Mouse (Mus musculus): ENCODE data around the gene Epb41l4b. TPM values are rescaled to one million over a fixed set of nuclear protein-coding genes. Genes with fewer than 3 reads are reported as not detected.

The Epb41l4b gene
- polyA plus RNA-seq, 1 experiment from 2014 or later: 10.3 TPM

- Histone ChIP-seq H3K4me3 (ENCODE audit: low read depth, low read length) (no peak overlapping the region), H3K27me3 (replicated peaks; ENCODE audit: insufficient read depth, low read length) (no peaks in the 10 kb centered on the region), H3K9me3 (ENCODE audit: low read length) (no peaks in the 10 kb centered on the region), H3K4me2 (replicated peaks; ENCODE audit: low read depth, low read length) (no peak overlapping the region), H3K36me3 (ENCODE audit: insufficient read depth, low read length) (no peaks in the 10 kb centered on the region), H3K27ac (ENCODE audit: low read length) (no peak overlapping the region), H3K9ac (replicated peaks; ENCODE audit: low read depth) (no peak overlapping the region), H3K4me1 (ENCODE audit: insufficient read depth, low read depth, low read length) (no peaks in the 10 kb centered on the region)
- 66% methylated on average over 5 of the region's 5 CpGs for WGBS
- TF ChIP-seq CTCF (IDR thresholded peaks at IDR 0.05): no peak
- no peak for TF ChIP-seq EP300 (IDR thresholded peaks at IDR 0.05)
- DNase-seq (ENCODE audit: low spot score) (no peak), ATAC-seq (no peak)
Observed at GRCm38 (mm10) chr4:57049281-57049921, 93.8 kb downstream of the Epb41l4b start.

GRCm38 (mm10) chr4:57048566-57048965, 94.7 kb downstream of the Epb41l4b start:
- Histone ChIP-seq H3K4me3 (ENCODE audit: low read depth, low read length) (no peak overlapping the region), H3K4me1 (ENCODE audit: insufficient read depth, low read depth, low read length) (no peaks in the 10 kb centered on the region), H3K4me2 (replicated peaks; ENCODE audit: low read depth, low read length) (no peak overlapping the region), H3K9me3 (ENCODE audit: low read length) (no peaks in the 10 kb centered on the region), H3K27ac (ENCODE audit: low read length) (no peak overlapping the region), H3K9ac (replicated peaks; ENCODE audit: low read depth) (no peak overlapping the region), H3K27me3 (replicated peaks; ENCODE audit: insufficient read depth, low read length) (no peaks in the 10 kb centered on the region), H3K36me3 (ENCODE audit: insufficient read depth, low read length) (no peaks in the 10 kb centered on the region)
- ATAC-seq: no peak
- no peak for TF ChIP-seq CTCF (IDR thresholded peaks at IDR 0.05)
- no peak for TF ChIP-seq EP300 (IDR thresholded peaks at IDR 0.05)
- DNase-seq (ENCODE audit: low spot score): no peak
- 52% methylated on average over 6 of the region's 6 CpGs for WGBS

DNA sequence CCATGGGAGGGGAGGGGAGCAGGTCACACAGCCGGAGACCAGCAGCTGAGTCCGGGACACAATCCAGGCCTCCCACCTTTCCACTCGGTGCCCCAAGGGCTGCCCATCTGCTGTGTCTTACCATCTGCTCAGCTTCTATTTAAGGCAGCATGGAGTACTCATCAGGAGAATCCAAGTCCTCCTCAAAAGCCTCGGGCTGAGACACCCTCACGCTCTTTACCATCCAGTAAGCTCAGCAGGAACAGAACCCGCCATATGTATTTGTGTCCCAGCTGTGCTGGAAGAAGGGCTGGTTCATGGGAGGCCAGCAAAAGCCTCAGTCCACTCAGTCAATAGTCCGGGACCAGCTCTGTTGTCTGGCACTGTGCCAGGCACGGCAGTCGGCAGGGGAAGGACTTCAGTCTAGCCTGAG, 97.1 kb downstream of the Epb41l4b start:
- Histone ChIP-seq H3K4me1 (ENCODE audit: insufficient read depth, low read depth, low read length) (no peaks in the 10 kb centered on the region), H3K9ac (replicated peaks; ENCODE audit: low read depth) (no peak overlapping the region), H3K27me3 (replicated peaks; ENCODE audit: insufficient read depth, low read length) (no peaks in the 10 kb centered on the region), H3K27ac (ENCODE audit: low read length) (no peak overlapping the region), H3K36me3 (ENCODE audit: insufficient read depth, low read length) (no peaks in the 10 kb centered on the region), H3K4me3 (ENCODE audit: low read depth, low read length) (no peak overlapping the region), H3K4me2 (replicated peaks; ENCODE audit: low read depth, low read length) (no peak overlapping the region), H3K9me3 (ENCODE audit: low read length) (no peaks in the 10 kb centered on the region)
- 60% methylated on average over 9 of the region's 9 CpGs for WGBS
- DNase-seq (ENCODE audit: low spot score) (no peak), ATAC-seq (no peak)
- TF ChIP-seq CTCF (IDR thresholded peaks at IDR 0.05) (no peak), EP300 (IDR thresholded peaks at IDR 0.05) (no peak)

- H3K36me3 ChIP-seq (ENCODE audit: insufficient read depth, low read length): no peaks in the 10 kb centered on the region
- no peak overlapping the region for H3K4me3 ChIP-seq (ENCODE audit: low read depth, low read length)
- H3K9ac ChIP-seq (replicated peaks; ENCODE audit: low read depth): no peak overlapping the region
- H3K27ac ChIP-seq (ENCODE audit: low read length): no peak overlapping the region
- no peaks in the 10 kb centered on the region for H3K4me1 ChIP-seq (ENCODE audit: insufficient read depth, low read depth, low read length)
- H3K27me3 ChIP-seq (replicated peaks; ENCODE audit: insufficient read depth, low read length): 0 out of 2 replicates have a peak, but pooled peaks cover 2% of the 10 kb centered on the region
- no peak overlapping the region for H3K4me2 ChIP-seq (replicated peaks; ENCODE audit: low read depth, low read length)
- DNase-seq (ENCODE audit: low spot score): no peak
- TF ChIP-seq EP300 (IDR thresholded peaks at IDR 0.05): no peak
- H3K9me3 ChIP-seq (ENCODE audit: low read length): no peaks in the 10 kb centered on the region
- 89% methylated on average over 8 of the region's 8 CpGs for WGBS
- ATAC-seq: no peak
Observed at GRCm38 (mm10) chr4:57043621-57044020, 99.6 kb downstream of the Epb41l4b start.

GRCm38 (mm10) chr4:57041661-57042060, 101.6 kb downstream of the Epb41l4b start:
- ATAC-seq: no peak
- Histone ChIP-seq H3K4me2 (replicated peaks; ENCODE audit: low read depth, low read length) (no peak overlapping the region), H3K36me3 (ENCODE audit: insufficient read depth, low read length) (no peaks in the 10 kb centered on the region), H3K4me3 (ENCODE audit: low read depth, low read length) (no peak overlapping the region), H3K9ac (replicated peaks; ENCODE audit: low read depth) (no peak overlapping the region), H3K4me1 (ENCODE audit: insufficient read depth, low read depth, low read length) (no peaks in the 10 kb centered on the region), H3K27ac (ENCODE audit: low read length) (no peak overlapping the region), H3K27me3 (replicated peaks; ENCODE audit: insufficient read depth, low read length) (0 out of 2 replicates have a peak, but pooled peaks cover 7% of the 10 kb centered on the region), H3K9me3 (ENCODE audit: low read length) (no peaks in the 10 kb centered on the region)
- no peak for DNase-seq (ENCODE audit: low spot score)
- 84% methylated on average over 6 of the region's 6 CpGs for WGBS
- TF ChIP-seq CTCF (IDR thresholded peaks at IDR 0.05): 0 out of 2 replicates have a peak, but pooled peaks have one; percentile 5
- TF ChIP-seq EP300 (IDR thresholded peaks at IDR 0.05): no peak

GRCm38 (mm10) chr4:57041211-57041610, 102.0 kb downstream of the Epb41l4b start:
- DNase-seq (ENCODE audit: low spot score) (no peak), ATAC-seq (no peak)
- 90% methylated on average over 4 of the region's 4 CpGs for WGBS
- Histone ChIP-seq H3K27ac (ENCODE audit: low read length) (no peak overlapping the region), H3K4me3 (ENCODE audit: low read depth, low read length) (no peak overlapping the region), H3K36me3 (ENCODE audit: insufficient read depth, low read length) (no peaks in the 10 kb centered on the region), H3K27me3 (replicated peaks; ENCODE audit: insufficient read depth, low read length) (0 out of 2 replicates have a peak, but pooled peaks cover 7% of the 10 kb centered on the region), H3K9me3 (ENCODE audit: low read length) (no peaks in the 10 kb centered on the region), H3K9ac (replicated peaks; ENCODE audit: low read depth) (no peak overlapping the region), H3K4me1 (ENCODE audit: insufficient read depth, low read depth, low read length) (no peaks in the 10 kb centered on the region), H3K4me2 (replicated peaks; ENCODE audit: low read depth, low read length) (no peak overlapping the region)
- no peak for TF ChIP-seq CTCF (IDR thresholded peaks at IDR 0.05)
- no peak for TF ChIP-seq EP300 (IDR thresholded peaks at IDR 0.05)

Measured in lung, postnatal 0 days (tissue).